Mouse (Mus musculus): Measurements from ENCODE around the gene Thpo.

Gene Thpo

DNA sequence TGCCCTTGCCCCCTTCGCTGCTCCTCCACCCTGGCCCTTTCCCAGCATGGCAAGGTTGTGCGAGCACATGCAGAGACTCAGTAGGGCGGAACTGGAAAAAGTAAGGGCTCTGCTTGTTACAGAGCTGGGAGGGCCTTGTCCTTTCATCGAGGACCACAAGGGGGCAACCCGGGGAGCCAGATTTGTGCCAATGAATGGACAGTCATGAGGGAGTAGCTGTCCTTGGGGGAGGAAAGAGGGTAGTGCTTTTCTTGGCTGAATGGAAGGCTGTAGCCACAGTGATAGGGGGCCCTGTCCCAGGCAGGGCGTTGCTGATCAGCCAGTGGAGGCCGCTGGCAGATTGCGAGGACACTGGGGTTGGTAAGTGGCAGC, 31.8 kb downstream of the Thpo start:
- peak; percentile 55 for DNase-seq

DNA sequence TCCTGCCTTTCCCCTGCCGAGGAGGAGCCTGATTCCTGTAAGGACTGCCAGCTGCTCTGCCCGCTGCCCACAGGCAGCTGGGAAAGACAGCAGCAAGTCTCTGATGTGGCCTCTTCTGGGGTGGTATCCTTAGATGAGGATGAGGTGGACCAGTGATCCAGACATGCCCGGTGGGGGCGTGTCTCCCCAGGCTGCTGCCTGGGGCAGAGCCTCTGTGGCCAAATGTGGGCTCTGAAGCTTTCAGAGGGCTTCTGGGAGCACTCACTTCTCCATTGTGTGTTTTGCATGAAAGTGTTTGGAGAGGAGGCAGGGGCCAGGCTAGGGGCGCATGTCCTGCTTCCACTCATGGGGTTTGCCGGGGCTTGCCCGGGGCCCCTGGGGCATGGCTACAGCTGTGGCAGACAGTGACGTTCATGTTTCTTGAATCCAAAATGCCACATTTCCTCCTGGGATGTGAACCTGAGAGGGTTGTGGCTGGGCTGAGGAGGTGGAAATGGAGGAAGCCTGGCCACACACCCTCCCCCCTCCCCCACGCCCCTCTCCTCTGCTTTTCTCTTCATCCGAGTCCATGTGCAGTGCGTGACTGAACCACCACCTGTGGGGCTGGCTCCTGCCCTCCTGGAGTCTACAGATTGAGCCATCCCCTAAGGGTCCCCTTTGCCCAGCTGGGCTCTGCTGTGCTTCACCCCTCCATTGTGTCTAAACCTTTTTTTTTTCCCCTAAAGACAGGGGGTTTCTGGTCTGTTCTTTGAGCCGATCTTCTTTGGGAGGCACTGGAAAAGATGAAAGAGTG, 32.4 kb downstream of the Thpo start:
- no peak for DNase-seq

DNA sequence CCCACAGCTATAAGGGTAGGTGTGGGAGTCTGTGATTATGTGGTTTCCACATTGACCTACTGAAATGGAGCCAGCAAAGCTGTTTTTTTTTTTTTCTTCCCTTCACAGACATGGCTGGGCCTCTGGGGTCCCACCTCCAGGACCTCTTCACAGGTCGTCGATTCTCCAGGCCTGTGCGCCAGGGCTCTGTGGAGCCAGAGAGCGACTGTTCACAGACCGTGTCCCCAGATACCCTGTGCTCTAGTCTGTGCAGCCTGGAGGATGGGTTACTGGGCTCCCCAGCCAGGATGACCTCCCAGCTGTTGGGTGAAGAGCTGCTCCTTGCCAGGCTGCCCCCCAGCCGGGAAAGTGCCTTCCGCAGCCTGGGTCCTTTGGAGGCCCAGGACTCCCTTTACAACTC, 33.0 kb downstream of the Thpo start:
- DNase-seq = no peak

DNA sequence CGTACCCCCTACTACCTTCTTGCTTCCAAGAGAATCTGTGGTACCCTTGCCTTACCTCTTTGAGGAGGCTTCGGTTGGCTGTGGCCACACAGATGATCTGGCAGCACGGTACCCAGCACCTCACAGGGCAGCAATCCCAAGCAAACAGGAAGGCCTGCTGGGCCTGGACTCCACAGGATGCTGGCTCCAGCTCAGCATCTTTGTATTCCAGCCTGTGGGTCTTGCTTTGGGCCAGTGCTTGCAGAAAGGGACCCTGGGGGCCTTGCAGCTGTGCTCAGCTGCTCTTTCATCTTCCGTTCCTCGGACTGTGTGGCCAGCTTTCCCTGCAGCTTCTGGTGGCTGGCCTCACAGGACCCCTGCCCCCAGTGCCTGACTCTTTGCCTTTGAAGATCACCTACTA, 34.3 kb downstream of the Thpo start:
- peak; percentile 59 for DNase-seq

DNA sequence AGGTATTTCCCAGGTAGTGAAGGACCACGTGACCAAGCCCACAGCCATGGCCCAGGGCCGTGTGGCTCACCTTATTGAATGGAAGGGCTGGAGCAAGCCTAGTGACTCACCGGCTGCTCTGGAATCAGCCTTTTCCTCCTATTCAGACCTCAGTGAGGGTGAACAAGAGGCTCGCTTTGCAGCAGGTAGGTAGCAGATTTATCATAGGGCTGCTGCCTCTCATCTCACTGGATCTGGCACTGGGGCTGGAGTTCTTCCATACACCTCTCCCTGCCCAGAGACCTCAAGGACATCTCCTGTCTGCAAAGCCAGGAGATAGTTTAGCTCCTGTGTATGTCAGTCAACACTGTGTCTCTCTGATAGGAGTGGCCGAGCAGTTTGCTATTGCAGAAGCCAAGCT, 35.0 kb downstream of the Thpo start:
- DNase-seq = no peak

DNA sequence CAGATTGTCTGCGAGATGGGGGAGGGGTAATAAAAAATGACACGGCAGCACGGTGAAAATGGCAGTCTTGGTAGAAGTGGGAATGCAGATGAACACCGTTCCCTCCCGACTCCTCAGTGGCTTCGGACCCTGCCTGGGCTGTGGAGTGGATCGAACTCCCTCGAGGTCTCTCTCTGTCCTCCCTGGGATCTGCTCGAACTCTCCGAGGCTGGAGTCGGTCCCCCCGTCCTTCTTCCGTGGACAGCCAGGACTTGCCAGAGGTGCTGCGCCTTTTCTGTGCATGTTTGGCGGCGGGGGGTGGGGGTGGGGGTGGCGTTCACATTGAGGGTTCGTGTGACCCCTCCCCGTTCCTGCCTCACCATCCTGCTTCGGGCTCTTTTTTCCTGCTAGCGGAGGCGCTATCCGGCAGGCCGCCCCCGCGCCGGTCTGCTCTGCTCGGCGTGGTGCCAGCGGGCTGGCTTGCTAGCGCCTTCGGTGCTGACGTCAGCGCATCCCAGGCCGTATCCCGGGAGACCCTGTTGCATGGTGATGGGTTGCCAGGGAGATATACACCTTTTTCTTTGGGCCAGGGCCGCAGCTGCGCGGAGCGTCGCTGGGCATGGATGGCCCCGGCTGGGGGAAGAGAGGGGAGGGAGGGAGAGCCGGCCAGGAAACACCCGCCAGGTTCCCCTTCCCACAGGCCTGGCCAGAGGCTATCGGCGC, 38.5 kb downstream of the Thpo start:
- peak; percentile 88 for DNase-seq

DNA sequence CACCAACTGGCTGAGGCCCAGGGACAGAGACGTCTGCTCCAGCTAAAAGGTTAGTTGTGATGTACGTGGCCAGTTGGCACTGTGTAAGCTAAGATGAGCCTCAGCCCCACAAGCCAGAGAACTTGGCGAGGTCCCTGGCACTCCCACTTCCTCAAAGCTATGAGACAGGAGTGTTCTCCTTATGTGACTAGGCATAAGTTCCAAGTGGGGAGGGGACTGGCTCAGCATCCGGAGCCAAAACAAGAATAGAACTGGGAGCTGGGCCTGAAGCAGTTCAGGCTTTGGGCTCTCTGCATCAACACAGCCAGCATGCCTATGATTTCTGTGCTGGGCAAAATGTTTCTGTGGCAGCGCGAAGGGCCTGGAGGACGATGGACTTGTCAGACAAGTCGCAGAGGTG, 39.5 kb downstream of the Thpo start:
- DNase-seq = peak; percentile 57

DNA sequence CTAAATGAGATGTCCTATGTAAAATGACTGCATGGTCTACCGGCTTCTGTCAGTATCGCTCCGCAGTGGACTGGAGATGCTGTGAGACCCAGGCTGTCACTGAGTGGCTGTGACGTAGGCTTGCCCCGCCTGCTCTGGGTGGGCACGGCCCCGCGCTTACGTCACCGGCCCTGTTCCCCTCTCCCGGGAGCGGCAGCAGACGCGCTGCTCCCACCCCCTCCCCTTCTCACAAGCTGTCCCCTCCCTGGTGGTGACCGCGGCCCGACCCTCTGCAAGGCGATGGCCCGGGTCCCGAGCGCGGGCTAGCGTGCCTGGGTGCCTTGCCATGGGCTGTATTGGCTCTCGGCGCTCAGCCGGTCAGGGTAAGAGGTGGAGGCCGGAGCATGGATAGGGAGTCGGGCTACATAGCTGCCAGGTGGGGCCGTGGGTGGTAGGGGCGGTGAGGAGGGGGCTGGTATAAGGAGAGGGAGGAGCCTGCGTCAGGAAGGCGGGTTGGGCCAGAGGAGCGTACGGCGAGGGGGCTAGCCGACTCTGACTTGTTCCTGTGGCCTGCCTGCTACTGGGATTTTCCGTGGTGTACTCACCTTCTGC, 41.1 kb downstream of the Thpo start, which contains the start of gene Fam131a:
TSS of gene Fam131a (plus strand) at position 131 of the 591 bp plus-strand sequence.
- peak; percentile 91 for DNase-seq

DNA sequence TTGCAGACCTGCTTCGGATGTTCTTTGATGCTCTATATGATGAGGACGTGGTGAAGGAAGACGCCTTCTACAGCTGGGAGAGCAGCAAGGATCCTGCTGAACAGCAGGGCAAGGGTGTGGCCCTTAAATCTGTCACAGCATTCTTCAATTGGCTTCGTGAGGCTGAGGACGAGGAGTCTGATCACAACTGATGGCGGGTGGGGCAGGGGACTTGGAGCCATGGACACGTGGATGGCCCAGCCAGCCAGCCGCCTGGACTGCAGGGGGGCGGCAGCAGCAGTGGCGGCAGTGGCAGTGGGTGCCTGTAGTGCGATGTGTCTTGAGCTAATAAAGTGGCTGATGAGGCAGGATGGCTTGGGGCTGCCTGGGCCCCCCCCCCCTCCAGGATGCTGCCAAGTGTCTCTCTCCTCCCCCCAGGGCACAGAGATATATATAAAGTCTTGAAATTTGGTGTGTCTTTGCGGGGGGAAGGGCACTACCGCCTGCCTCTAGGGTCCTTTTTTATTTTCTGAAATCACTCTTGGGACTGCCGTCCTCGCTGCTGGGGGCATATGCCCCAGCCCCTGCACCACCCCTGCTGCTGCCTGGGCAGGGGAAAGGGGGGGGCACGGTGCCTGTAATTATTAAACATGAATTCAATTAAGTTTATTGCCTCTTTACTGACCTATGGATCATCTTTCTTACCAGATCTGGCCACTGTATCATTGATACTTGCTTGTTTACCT, 41.9 kb downstream of the Thpo start:
- peak; percentile 43 for DNase-seq

DNA sequence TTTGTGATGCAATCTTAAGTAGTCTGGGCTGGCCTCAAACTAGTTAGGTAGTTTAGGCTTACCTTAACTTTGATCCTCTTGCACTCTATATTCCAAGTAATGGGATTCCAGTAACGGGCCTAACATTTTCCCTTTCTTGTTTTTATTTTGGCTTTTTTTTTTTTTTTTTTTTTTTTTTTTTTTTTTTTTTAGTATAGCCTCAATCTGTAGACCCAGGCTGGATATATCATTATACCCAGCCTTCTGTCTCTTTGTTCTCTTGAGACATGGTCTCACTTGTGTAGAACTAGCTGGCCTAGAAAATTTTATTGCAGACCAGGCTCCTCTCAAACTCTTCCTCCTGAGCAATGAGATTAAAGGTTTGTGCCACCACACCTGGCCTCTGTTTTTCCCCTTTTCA, 42.7 kb downstream of the Thpo start:
- DNase-seq = no peak

DNA sequence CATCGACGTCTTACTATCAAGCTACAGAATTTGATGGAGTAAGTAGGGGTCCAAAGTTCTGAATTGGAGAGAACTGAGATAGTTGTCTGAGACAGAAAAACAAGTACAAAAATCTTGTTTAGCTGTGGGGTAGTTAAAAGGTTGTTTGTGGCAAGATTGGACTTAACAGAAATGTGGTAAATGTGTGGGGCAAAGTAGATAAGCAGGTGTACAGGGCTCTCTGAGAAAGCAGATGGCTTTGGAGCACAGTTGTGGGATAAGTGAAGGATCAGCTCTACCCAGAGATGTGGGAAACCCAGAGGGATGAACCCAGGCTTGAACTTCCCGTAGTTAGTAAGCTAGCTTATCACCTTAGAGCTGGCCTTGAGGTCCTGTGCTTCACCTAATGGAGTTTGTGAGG, 43.5 kb downstream of the Thpo start:
- no peak for DNase-seq

DNA sequence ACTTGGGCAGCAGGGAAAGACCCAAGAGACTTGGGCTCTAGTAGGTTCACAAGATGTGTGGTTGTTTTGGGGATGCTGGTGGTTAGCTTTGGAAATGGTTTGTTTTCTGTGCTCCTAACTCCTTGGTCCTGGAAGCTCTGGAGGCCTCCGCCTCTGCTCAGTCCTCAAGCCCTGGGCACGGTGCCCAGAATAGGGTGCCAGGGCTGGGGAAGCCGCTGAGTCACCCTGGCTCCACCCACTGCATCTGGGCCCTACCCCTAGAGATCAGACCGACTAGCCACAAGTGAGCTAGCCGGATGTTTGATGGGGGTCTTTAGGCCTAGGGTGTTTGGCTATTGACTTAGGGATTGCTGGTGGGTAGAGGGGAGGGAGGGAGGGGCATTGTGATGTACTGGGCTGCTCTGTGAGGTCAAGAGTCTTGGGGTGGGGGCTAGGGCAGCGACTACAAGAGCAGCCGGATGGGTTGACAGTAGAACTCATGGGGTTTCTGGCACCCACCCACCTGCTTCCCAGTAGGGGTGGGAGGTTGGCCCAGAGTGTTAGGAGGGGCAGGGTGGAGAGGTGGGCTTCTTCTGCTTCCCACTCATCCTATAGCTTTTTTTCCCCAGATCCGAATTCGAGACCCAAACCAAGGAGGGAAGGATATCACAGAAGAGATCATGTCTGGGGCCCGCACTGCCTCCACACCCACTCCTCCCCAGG, 56.2 kb downstream of the Thpo start:
- DNase-seq = peak; percentile 67

DNA sequence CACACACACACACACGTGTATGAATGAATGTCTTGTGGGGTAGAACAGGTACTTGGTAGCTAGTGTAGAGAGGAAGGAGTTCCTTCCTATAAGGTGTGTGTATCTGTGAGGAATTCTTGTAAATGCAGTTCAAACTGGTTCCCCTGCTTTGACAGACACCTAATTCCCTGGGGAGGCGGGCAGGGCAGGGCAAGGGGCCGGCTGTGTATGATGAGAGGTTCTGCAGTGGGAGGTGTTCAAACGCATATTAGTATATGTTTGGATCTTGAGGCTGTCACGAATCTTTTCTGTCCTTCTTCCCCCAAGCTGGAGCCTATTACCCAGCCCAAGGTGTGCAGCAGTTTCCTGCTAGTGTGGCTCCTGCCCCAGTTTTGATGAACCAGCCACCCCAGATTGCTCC, 56.9 kb downstream of the Thpo start:
- DNase-seq = no peak

DNA sequence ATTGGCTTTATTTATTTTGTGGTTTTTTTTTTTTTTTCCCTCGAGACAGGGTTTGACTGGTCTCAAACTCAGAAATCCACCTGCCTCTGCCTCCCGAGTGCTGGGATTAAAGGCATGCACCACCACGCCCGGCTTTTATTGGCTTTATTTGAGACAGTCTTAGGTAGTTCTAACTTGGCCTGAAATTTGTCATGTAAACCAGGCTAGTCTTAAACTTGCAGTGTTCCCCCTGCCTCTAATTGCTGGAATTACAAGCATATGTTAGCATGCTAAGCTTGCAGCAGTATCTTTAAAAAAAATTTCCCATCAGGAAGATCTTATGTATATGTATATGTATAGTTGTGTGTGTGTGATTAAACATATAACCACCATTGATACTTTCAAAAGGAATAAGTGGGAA, 57.6 kb downstream of the Thpo start:
- DNase-seq = no peak

DNA sequence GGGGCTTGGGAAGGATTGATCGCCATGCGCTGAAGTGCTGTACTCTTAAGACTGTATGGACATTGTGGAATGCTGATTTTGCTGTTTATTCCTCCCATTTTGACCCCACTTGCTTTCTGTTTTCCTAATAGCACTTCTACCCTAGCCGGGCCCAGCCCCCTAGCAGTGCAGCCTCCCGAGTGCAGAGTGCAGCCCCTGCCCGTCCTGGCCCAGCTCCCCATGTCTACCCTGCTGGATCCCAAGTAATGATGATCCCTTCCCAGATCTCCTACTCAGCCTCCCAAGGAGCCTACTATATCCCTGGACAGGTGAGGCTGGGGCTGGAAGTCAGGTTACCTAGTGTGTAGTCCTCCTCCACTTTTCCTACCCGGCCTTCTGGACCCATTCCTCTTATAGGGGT, 59.1 kb downstream of the Thpo start:
- no peak for DNase-seq
